Mouse (Mus musculus): ENCODE data around the gene Clcnka. TPM values are rescaled to one million over a fixed set of nuclear protein-coding genes. Genes with fewer than 3 reads are reported as not detected.

The Clcnka gene
- polyA plus RNA-seq, 1 experiment from 2014 or later = not detected

DNA sequence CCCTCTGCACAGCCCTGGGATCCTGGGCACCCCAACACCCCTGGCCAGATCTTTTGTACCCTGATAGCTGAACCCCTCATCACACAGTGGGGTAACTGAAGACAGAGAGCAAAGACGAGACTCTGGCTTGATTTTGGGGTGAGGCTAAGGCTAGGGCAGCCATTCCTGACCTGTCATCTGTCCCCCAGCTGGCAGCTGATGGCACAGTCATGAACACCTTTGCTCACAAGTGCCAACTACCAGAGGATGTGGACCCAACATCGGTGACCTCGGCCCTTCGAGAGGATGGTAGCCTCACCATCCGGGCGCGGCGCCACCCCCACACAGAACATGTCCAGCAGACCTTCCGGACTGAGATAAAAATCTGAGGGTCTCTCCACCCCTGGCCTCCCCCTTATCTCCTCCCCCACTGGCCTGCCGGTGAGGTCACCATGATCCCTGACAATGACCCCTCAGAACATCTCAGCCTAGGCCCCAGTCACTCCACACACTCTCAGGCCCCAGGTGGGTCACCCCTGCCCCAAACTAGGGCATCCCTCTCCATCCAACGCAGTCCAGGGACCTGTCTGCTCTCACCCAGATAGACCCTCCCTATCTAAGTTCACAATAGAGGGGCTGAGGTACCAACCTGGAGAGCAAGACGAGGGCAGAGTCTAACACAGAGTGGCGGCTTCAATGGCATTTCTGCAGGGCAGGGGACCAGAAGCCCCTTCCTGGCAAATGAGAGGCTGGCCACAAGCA, 25.3 kb upstream of the Clcnka start:
- H3K9me3 ChIP-seq (ENCODE audit: control insufficient read depth, low read length) = no peaks in the 10 kb centered on the region
- no peak overlapping the region for H3K4me3 ChIP-seq (ENCODE audit: low read depth, low read length)
- no peaks in the 10 kb centered on the region for H3K27me3 ChIP-seq (replicated peaks; ENCODE audit: control insufficient read depth, insufficient read depth, low read length)
- DNase-seq (ENCODE audit: low spot score) (no peak), ATAC-seq (replicated peaks; ENCODE audit: low FRiP score, low TSS enrichment, low read depth) (no peak)
- H3K4me1 ChIP-seq (replicated peaks; ENCODE audit: control insufficient read depth, insufficient read depth, low read length) = peaks cover 21% of the 10 kb centered on the region
- no peaks in the 10 kb centered on the region for H3K36me3 ChIP-seq (ENCODE audit: control insufficient read depth, insufficient read depth, low read length)
- WGBS = 86% methylated on average over 13 of the region's 13 CpGs
- no peak overlapping the region for H3K9ac ChIP-seq (ENCODE audit: low read length)
- H3K4me2 ChIP-seq (ENCODE audit: low read length) = no peak overlapping the region
- H3K27ac ChIP-seq (ENCODE audit: low read depth) = no peak overlapping the region

DNA sequence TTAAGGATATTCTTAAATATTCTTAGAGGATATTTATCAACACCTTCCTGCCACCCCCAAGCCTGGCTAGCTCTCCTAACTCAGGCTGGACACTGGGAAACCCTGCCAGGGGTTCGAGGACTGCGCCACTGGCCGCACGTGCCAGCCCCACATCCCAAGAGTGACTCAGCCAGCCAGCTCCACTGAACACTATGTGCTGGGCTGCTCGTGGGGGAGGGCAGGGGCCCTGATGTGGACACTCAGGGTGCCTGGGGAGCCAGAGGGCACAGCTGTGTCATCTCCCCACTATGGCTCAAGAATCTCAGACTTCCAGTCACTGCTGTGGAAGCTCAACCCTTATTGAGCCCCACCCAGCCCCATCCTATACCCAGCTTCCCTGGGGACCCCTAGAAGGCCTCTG, 24.8 kb upstream of the Clcnka start:
- Histone ChIP-seq H3K36me3 (ENCODE audit: control insufficient read depth, insufficient read depth, low read length) (no peaks in the 10 kb centered on the region), H3K27me3 (replicated peaks; ENCODE audit: control insufficient read depth, insufficient read depth, low read length) (no peaks in the 10 kb centered on the region), H3K9me3 (ENCODE audit: control insufficient read depth, low read length) (no peaks in the 10 kb centered on the region), H3K27ac (ENCODE audit: low read depth) (no peak overlapping the region), H3K4me3 (ENCODE audit: low read depth, low read length) (no peak overlapping the region), H3K4me1 (replicated peaks; ENCODE audit: control insufficient read depth, insufficient read depth, low read length) (peaks cover 21% of the 10 kb centered on the region), H3K4me2 (ENCODE audit: low read length) (no peak overlapping the region), H3K9ac (ENCODE audit: low read length) (no peak overlapping the region)
- ATAC-seq (replicated peaks; ENCODE audit: low FRiP score, low TSS enrichment, low read depth) (no peak), DNase-seq (ENCODE audit: low spot score) (no peak)
- WGBS = 83% methylated on average over 5 of the region's 5 CpGs

DNA sequence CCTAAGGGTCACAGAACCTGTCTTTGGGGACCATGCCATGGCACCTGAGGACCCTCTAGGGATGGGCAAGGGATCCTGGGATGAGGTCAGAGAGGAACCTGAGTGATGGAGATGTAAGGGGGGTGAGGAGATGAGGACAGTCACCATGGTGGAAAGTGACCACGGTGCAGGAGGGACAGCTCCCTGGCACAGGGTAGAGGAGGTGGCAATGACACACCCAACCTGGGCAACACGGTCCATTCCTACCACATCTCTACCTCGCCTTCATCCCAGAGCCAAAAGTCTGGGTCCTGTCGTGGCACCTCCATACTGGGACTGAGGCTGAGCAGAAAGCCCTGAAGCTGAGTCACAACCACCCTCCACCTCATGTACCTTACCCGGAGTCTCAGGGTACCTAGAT, 24.3 kb upstream of the Clcnka start:
- ATAC-seq (replicated peaks; ENCODE audit: low FRiP score, low TSS enrichment, low read depth) (no peak), DNase-seq (ENCODE audit: low spot score) (no peak)
- 81% methylated on average over 5 of the region's 5 CpGs for WGBS
- H3K4me1 ChIP-seq (replicated peaks; ENCODE audit: control insufficient read depth, insufficient read depth, low read length) = peaks cover 21% of the 10 kb centered on the region
- H3K4me3 ChIP-seq (ENCODE audit: low read depth, low read length) = no peak overlapping the region
- H3K9me3 ChIP-seq (ENCODE audit: control insufficient read depth, low read length) = no peaks in the 10 kb centered on the region
- no peaks in the 10 kb centered on the region for H3K36me3 ChIP-seq (ENCODE audit: control insufficient read depth, insufficient read depth, low read length)
- no peak overlapping the region for H3K9ac ChIP-seq (ENCODE audit: low read length)
- H3K4me2 ChIP-seq (ENCODE audit: low read length) = no peak overlapping the region; the same call in 1 of the 2 replicates
- H3K27me3 ChIP-seq (replicated peaks; ENCODE audit: control insufficient read depth, insufficient read depth, low read length) = no peaks in the 10 kb centered on the region
- no peak overlapping the region for H3K27ac ChIP-seq (ENCODE audit: low read depth)

DNA sequence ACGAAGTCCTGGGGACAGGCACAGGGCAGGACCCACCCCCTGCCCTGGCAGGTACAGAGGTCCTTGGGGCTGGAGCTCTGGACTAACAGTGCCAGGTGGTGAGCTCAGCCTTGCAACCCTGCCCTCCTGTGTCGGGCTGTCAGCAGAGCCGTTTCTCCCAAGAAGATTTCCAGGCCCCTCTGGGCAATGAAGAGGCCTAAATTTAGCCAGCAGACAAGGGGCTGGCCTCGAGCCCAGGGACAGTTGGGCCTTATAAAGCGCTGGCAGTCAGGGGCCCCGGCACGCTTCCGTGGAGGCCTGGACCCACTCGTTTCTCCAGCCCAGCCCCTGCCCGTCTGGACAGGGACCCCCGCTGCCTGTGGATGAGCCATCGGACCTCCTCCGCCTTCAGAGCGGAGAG, 22.9 kb upstream of the Clcnka start:
- H3K4me1 ChIP-seq (replicated peaks; ENCODE audit: control insufficient read depth, insufficient read depth, low read length) = peaks cover 21% of the 10 kb centered on the region
- no peak for DNase-seq (ENCODE audit: low spot score)
- peak overlapping the region; percentile 48 for H3K27ac ChIP-seq (ENCODE audit: low read depth)
- ATAC-seq (replicated peaks; ENCODE audit: low FRiP score, low TSS enrichment, low read depth) = no peak; the same call in 1 of the 2 replicates
- peak overlapping the region; percentile 43 for H3K4me2 ChIP-seq (ENCODE audit: low read length)
- H3K36me3 ChIP-seq (ENCODE audit: control insufficient read depth, insufficient read depth, low read length) = no peaks in the 10 kb centered on the region
- H3K9ac ChIP-seq (ENCODE audit: low read length) = peak overlapping the region; percentile 17
- no peak overlapping the region for H3K4me3 ChIP-seq (ENCODE audit: low read depth, low read length)
- 38% methylated on average over 14 of the region's 14 CpGs for WGBS
- no peaks in the 10 kb centered on the region for H3K9me3 ChIP-seq (ENCODE audit: control insufficient read depth, low read length)
- no peaks in the 10 kb centered on the region for H3K27me3 ChIP-seq (replicated peaks; ENCODE audit: control insufficient read depth, insufficient read depth, low read length)

DNA sequence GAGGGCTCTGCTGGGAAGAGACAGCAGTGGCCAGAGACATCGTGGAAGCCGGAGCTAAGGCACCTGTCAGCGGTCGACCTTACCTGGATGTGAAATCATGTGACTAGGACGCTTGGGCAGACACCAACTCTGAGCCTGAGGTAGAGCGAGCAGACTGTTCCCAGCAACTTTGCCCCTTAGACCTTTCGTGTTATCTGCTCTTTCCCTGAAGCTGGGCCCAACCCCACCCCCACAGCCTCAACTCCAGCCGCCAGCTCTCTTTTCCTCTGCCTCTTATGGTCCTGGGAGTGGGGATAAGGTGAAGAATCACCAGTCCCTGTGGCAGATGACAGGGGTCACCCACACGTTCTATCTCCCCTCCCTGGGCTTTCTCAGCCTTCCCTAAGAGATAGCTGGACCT, 22.4 kb upstream of the Clcnka start:
- no peak overlapping the region for H3K4me3 ChIP-seq (ENCODE audit: low read depth, low read length)
- DNase-seq (ENCODE audit: low spot score) = no peak
- 36% methylated on average over 9 of the region's 9 CpGs for WGBS
- no peak for ATAC-seq (replicated peaks; ENCODE audit: low FRiP score, low TSS enrichment, low read depth)
- H3K36me3 ChIP-seq (ENCODE audit: control insufficient read depth, insufficient read depth, low read length) = no peaks in the 10 kb centered on the region
- peak overlapping the region; percentile 48 for H3K27ac ChIP-seq (ENCODE audit: low read depth)
- H3K27me3 ChIP-seq (replicated peaks; ENCODE audit: control insufficient read depth, insufficient read depth, low read length) = no peaks in the 10 kb centered on the region
- H3K9ac ChIP-seq (ENCODE audit: low read length) = no peak overlapping the region; the same call in 1 of the 2 replicates
- H3K4me2 ChIP-seq (ENCODE audit: low read length) = 0 out of 2 replicates have a peak overlapping the region, but pooled peaks have one; percentile 43
- H3K9me3 ChIP-seq (ENCODE audit: control insufficient read depth, low read length) = no peaks in the 10 kb centered on the region
- peaks cover 17% of the 10 kb centered on the region for H3K4me1 ChIP-seq (replicated peaks; ENCODE audit: control insufficient read depth, insufficient read depth, low read length)

DNA sequence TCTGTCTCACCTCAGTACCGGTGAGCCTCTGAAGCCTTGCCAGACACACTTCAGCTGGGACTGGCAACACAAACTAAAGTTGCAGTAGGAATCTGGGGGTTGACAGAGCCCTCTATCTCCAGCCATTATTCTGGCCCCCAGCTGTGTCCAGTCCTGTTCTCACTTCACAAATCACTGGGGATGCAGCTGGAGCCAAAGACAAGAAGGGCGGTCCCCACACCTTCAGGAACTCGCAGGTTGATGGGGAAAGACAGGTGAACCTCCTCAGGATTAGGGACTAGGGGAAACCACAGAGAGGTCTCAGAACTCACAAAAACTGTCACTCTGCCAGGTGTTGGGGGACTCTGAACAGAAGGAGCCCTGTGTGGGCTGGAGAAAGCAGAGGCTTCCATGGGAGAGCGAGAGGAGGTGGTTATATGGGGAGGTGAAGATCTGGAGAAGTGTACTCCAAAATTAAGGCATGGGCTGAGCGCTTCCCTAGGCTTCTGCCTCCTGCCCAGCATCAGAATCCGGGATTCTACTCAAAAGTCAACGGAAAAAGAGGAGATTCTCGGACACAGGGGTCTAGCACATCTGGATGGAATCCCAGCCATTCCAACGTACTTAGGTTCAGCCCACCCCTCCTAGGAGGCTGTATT, 21.8 kb upstream of the Clcnka start, which contains the start of gene Hspb7:
Gene Hspb7, plus strand, starts transcription at position 588 of the 638 bp plus-strand sequence.
- H3K4me3 ChIP-seq (ENCODE audit: low read depth, low read length) = no peak within 1 kb of the TSS
- no peaks in the 10 kb centered on the region for H3K9me3 ChIP-seq (ENCODE audit: control insufficient read depth, low read length)
- WGBS = 54% methylated on average over 9 of the region's 9 CpGs
- peak within 1 kb of the TSS; percentile 43 for H3K4me2 ChIP-seq (ENCODE audit: low read length)
- H3K36me3 ChIP-seq (ENCODE audit: control insufficient read depth, insufficient read depth, low read length) = no peaks in the 10 kb centered on the region
- no peak for ATAC-seq (replicated peaks; ENCODE audit: low FRiP score, low TSS enrichment, low read depth)
- H3K4me1 ChIP-seq (replicated peaks; ENCODE audit: control insufficient read depth, insufficient read depth, low read length) = peaks cover 15% of the 10 kb centered on the region
- peak within 1 kb of the TSS; percentile 48 for H3K27ac ChIP-seq (ENCODE audit: low read depth)
- no peaks in the 10 kb centered on the region for H3K27me3 ChIP-seq (replicated peaks; ENCODE audit: control insufficient read depth, insufficient read depth, low read length)
- no peak for DNase-seq (ENCODE audit: low spot score)
- peak within 1 kb of the TSS; percentile 17 for H3K9ac ChIP-seq (ENCODE audit: low read length)

DNA sequence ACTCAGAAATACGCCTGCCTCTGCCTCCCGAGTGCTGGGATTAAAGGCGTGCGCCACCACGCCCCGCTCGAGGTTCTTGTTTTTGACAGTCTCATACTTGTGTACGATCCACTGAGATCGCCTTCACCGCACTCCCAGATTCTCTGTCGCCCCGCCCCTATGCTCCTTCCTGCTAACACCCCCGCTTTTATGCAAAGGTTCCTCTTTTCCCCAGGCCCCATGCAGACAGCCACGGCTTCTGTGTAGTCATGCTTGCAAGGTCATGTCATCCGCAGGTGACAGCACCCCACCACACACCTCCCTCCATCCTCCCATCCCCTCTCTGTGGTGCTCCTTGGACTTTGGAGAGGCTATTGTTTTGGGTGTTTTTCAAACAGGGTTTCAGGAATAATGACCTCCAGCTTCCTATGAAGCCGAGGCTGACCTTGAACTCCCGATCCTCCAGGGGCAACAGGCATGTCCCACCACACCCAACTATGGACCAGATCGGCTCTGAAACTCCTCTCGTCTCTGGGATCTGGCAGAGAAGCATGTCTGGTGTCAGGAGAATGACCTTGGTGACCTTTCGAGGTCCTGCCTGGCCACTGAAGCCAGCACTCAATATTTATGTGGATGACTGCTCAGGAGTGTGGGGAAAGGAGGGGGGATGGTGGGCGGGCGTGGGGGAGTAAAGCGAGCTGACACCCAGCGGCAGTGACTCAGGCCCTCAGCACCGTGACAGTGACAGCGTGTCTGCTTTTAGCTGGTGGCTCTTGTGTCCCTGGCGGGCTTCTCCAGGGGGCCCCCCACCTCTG, 21.1 kb upstream of the Clcnka start:
- H3K4me3 ChIP-seq (ENCODE audit: low read depth, low read length) = no peak overlapping the region
- DNase-seq (ENCODE audit: low spot score) = no peak
- WGBS = 57% methylated on average over 27 of the region's 27 CpGs
- no peak overlapping the region for H3K4me2 ChIP-seq (ENCODE audit: low read length)
- H3K9ac ChIP-seq (ENCODE audit: low read length) = no peak overlapping the region
- H3K27me3 ChIP-seq (replicated peaks; ENCODE audit: control insufficient read depth, insufficient read depth, low read length) = no peaks in the 10 kb centered on the region
- H3K27ac ChIP-seq (ENCODE audit: low read depth) = no peak overlapping the region
- no peak for ATAC-seq (replicated peaks; ENCODE audit: low FRiP score, low TSS enrichment, low read depth)
- H3K4me1 ChIP-seq (replicated peaks; ENCODE audit: control insufficient read depth, insufficient read depth, low read length) = peaks cover 15% of the 10 kb centered on the region
- no peaks in the 10 kb centered on the region for H3K36me3 ChIP-seq (ENCODE audit: control insufficient read depth, insufficient read depth, low read length)
- no peaks in the 10 kb centered on the region for H3K9me3 ChIP-seq (ENCODE audit: control insufficient read depth, low read length)

DNA sequence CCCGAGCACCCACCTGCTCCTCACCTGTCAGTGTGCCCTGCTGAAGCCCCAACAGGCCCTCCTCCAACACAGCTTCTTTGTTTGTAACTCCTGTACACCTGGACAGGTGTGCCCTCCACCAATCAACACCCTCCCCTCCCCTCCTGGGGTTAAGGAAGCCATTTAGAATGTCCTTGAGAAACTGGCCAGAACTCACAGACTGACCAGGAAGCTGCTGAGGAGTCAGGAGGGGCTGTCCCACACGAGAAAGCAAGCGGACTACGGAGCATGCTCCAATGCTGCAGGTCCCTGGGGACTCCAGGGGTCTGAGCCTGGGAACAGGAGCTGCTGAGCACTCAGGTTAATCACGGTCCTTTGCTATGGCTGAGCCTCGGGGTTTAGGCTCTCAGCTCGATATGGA, 17.4 kb upstream of the Clcnka start, which contains the start of gene Clcnkb:
Gene Clcnkb, minus strand, starts transcription at position 91 of the 400 bp plus-strand sequence.
- ATAC-seq (replicated peaks; ENCODE audit: low FRiP score, low TSS enrichment, low read depth) (no peak), DNase-seq (ENCODE audit: low spot score) (no peak)
- no peak within 1 kb of the TSS for H3K4me3 ChIP-seq (ENCODE audit: low read depth, low read length)
- WGBS = 63% methylated on average over 7 of the region's 7 CpGs
- no peaks in the 10 kb centered on the region for H3K9me3 ChIP-seq (ENCODE audit: control insufficient read depth, low read length)
- peaks cover 5% of the 10 kb centered on the region for H3K4me1 ChIP-seq (replicated peaks; ENCODE audit: control insufficient read depth, insufficient read depth, low read length)
- no peak within 1 kb of the TSS for H3K4me2 ChIP-seq (ENCODE audit: low read length)
- no peak within 1 kb of the TSS for H3K27ac ChIP-seq (ENCODE audit: low read depth)
- no peaks in the 10 kb centered on the region for H3K27me3 ChIP-seq (replicated peaks; ENCODE audit: control insufficient read depth, insufficient read depth, low read length)
- no peaks in the 10 kb centered on the region for H3K36me3 ChIP-seq (ENCODE audit: control insufficient read depth, insufficient read depth, low read length)
- no peak within 1 kb of the TSS for H3K9ac ChIP-seq (ENCODE audit: low read length)
